Mouse (Mus musculus): ENCODE data around the gene Rnf212b.

The Rnf212b gene

GRCm38 (mm10) chr14:54799686-54800085, 14.3 kb upstream of the Rnf212b start:
- no peak for DNase-seq

GRCm38 (mm10) chr14:54802428-54802827, 11.5 kb upstream of the Rnf212b start:
- no peak for DNase-seq

GRCm38 (mm10) chr14:54806124-54806523, 7.8 kb upstream of the Rnf212b start:
- DNase-seq: no peak

- DNase-seq: no peak
Observed at GRCm38 (mm10) chr14:54808718-54809667, 4.9 kb upstream of the Rnf212b start.

GRCm38 (mm10) chr14:54809668-54810033, 4.3 kb upstream of the Rnf212b start:
- no peak for DNase-seq

- no peak for DNase-seq
Observed at GRCm38 (mm10) chr14:54815737-54816136, 1.8 kb downstream of the Rnf212b start.

GRCm38 (mm10) chr14:54817791-54818190, 3.9 kb downstream of the Rnf212b start:
- DNase-seq: peak; percentile 21

GRCm38 (mm10) chr14:54822301-54822700, 8.4 kb downstream of the Rnf212b start:
- no peak for DNase-seq

- DNase-seq: no peak
Observed at GRCm38 (mm10) chr14:54823716-54824115, 9.8 kb downstream of the Rnf212b start.

GRCm38 (mm10) chr14:54843461-54843860, 29.5 kb downstream of the Rnf212b start:
- peak; percentile 78 for DNase-seq

GRCm38 (mm10) chr14:54855726-54856125, 41.8 kb downstream of the Rnf212b start:
- DNase-seq: no peak

- DNase-seq: no peak
Observed at GRCm38 (mm10) chr14:54856703-54857102, 42.8 kb downstream of the Rnf212b start.

GRCm38 (mm10) chr14:54857891-54858290, 44.0 kb downstream of the Rnf212b start:
- no peak for DNase-seq

- DNase-seq: peak; percentile 51
Observed at GRCm38 (mm10) chr14:54860511-54860910, 46.6 kb downstream of the Rnf212b start.

- peak; percentile 98 for DNase-seq
Observed at GRCm38 (mm10) chr14:54863501-54864312, 49.8 kb downstream of the Rnf212b start.

GRCm38 (mm10) chr14:54864313-54865036, 50.5 kb downstream of the Rnf212b start:
- no peak for DNase-seq

- no peak for DNase-seq
Observed at GRCm38 (mm10) chr14:54865626-54866025, 51.7 kb downstream of the Rnf212b start.

GRCm38 (mm10) chr14:54866268-54866667, 52.3 kb downstream of the Rnf212b start:
- no peak for DNase-seq

- no peak for DNase-seq
Observed at GRCm38 (mm10) chr14:54866936-54867335, 53.0 kb downstream of the Rnf212b start.

GRCm38 (mm10) chr14:54868026-54868425, 54.1 kb downstream of the Rnf212b start:
- DNase-seq: no peak

GRCm38 (mm10) chr14:54870861-54871260, 56.9 kb downstream of the Rnf212b start, which contains the start of gene Homez:
Gene Homez (minus strand): TSS chr14:54870961.
- no peak for DNase-seq

GRCm38 (mm10) chr14:54874165-54874564, 60.2 kb downstream of the Rnf212b start:
- DNase-seq: no peak
